Mouse (Mus musculus) olfactory bulb, adult 2 months (tissue): ENCODE measurements at regions not wholly inside any gene's neighbourhood (a gene's known extent, or its start where the extent isn't known, plus 50 kb on each side); places are given as distances from the start of the nearest gene placed in this dataset.

ENCODE experiments used
- CTCF ChIP-seq: fragments of 200-500 bp; IDR thresholded peaks from 2 replicates; pipeline ENCODE4 v1.5.1; 2012; ENCODE audit warnings: low read depth, mild to moderate bottlenecking, low read length, moderate library complexity; ENCODE audit not compliant: insufficient read depth
- POLR2A ChIP-seq: fragments of 200-500 bp; IDR thresholded peaks from 2 replicates; pipeline ENCODE4 v1.6.1; 2012; ENCODE audit warnings: mild to moderate bottlenecking, low read depth, low read length, moderate library complexity; ENCODE audit not compliant: insufficient read depth

DNA sequence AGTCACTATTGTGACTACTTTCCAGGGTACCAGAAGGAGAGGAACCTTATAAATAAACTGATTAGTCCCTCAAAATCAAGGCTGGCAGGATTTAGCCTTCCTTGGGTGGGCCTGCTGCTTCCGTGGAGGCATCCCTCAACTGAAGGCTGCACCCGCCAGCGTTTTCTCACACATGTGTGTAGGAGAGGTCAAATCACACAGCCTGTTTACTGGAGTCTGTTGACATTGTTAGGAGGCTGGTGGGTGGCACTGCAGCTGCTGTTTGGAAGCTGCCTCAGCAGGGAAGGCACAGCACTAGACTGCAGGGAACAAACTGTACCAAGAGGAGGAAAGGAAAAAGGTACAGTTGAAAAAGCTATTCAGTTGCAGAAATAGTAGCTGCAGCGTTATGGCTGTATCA lies 142.3 kb upstream of the Gm11042 start:
- TF ChIP-seq CTCF (no peak), POLR2A (no peak)
